Mouse (Mus musculus) midbrain, embryonic 15.5 days (tissue): Measurements from ENCODE around the gene Trim56. TPM values are rescaled to one million over a fixed set of nuclear protein-coding genes. Genes with fewer than 3 reads are reported as not detected.
"Not testable (repeated sequence)": the region's sequence is repeated elsewhere in the genome, so short reads cannot be mapped to it uniquely, and the experiment has no call there.

ENCODE experiments used
- ATAC-seq: fragments of 200-750 bp; cut with Nextera tagmentation; replicated peaks from 2 replicates; pipeline ENCODE4 v1.8.0; 2017; ENCODE audit warnings: moderate TSS enrichment
- H3K27ac ChIP-seq: fragments of 300-500 bp; sonication (generic); 2 replicates; pipeline ENCODE4 v1.5.1; 2015; ENCODE audit warnings: mild to moderate bottlenecking, inconsistent platforms
- H3K27me3 ChIP-seq: fragments of 300-500 bp; sonication (generic); replicated peaks from 2 replicates; pipeline ENCODE4 v1.6.1; 2015; ENCODE audit warnings: inconsistent platforms
- H3K36me3 ChIP-seq: fragments of 300-500 bp; sonication (generic); replicated peaks from 2 replicates; pipeline ENCODE4 v1.6.1; 2015; ENCODE audit warnings: inconsistent platforms
- H3K4me1 ChIP-seq: fragments of 300-500 bp; sonication (generic); 2 replicates; pipeline ENCODE4 v1.6.1; 2015; ENCODE audit warnings: inconsistent platforms
- H3K4me2 ChIP-seq: fragments of 300-500 bp; sonication (generic); 2 replicates; pipeline ENCODE4 v1.6.1; 2015; ENCODE audit warnings: inconsistent platforms, mild to moderate bottlenecking, moderate library complexity
- H3K4me3 ChIP-seq: fragments of 300-500 bp; sonication (generic); 2 replicates; pipeline ENCODE4 v1.5.1; 2015; ENCODE audit warnings: mild to moderate bottlenecking, inconsistent platforms
- H3K9ac ChIP-seq: fragments of 300-500 bp; sonication (generic); 2 replicates; pipeline ENCODE4 v1.6.1; 2015; ENCODE audit warnings: mild to moderate bottlenecking, inconsistent platforms
- H3K9me3 ChIP-seq: fragments of 300-500 bp; sonication (generic); 2 replicates; pipeline ENCODE4 v1.6.1; 2016; ENCODE audit warnings: inconsistent platforms
- WGBS: fragments of 180-500 bp; shearing (Covaris S2); methylation state at CpG from one replicate; pipeline ENCODE4 v1.1.7; 2015; ENCODE audit warnings: mixed read lengths; 5-methylcytosine and 5-hydroxymethylcytosine counted together
- polyA plus RNA-seq: library from polyadenylated mRNA; unstranded; fragments of >200 nt; fragmentation: Nextera tagmentation; extraction: Ambion mirVana; gene quantifications from 2 replicates; pipeline ENCODE4 v1.2.1, GENCODE M21; 2015

The Trim56 gene
- polyA plus RNA-seq, 1 experiment from 2014 or later = 1.9 TPM

GRCm38 (mm10) chr5:137122686-137123193 lies 6.7 kb upstream of the Trim56 start:
- H3K9me3 ChIP-seq = no peaks in the 10 kb centered on the region
- ATAC-seq = peak; percentile 89
- peaks cover 19% of the 10 kb centered on the region for H3K4me1 ChIP-seq
- WGBS = 7% methylated on average over 14 of the region's 14 CpGs
- H3K4me2 ChIP-seq = peak overlapping the region; percentile 25
- no peak overlapping the region for H3K4me3 ChIP-seq
- no peaks in the 10 kb centered on the region for H3K36me3 ChIP-seq
- peak overlapping the region; percentile 68 for H3K27ac ChIP-seq
- no peaks in the 10 kb centered on the region for H3K27me3 ChIP-seq
- H3K9ac ChIP-seq = no peak overlapping the region

- Histone ChIP-seq H3K4me1 (peaks cover 23% of the 10 kb centered on the region), H3K36me3 (no peaks in the 10 kb centered on the region), H3K9ac (no peak overlapping the region), H3K9me3 (no peaks in the 10 kb centered on the region), H3K4me2 (no peak overlapping the region), H3K4me3 (no peak overlapping the region), H3K27me3 (no peaks in the 10 kb centered on the region), H3K27ac (no peak overlapping the region)
- WGBS = 82% methylated on average over 4 of the region's 4 CpGs
- ATAC-seq = no peak
Measured at GRCm38 (mm10) chr5:137121280-137121679, 5.3 kb upstream of the Trim56 start.

- no peak overlapping the region for H3K9ac ChIP-seq
- H3K4me1 ChIP-seq = peaks cover 32% of the 10 kb centered on the region
- H3K9me3 ChIP-seq = no peaks in the 10 kb centered on the region
- no peaks in the 10 kb centered on the region for H3K36me3 ChIP-seq
- no peak overlapping the region for H3K27ac ChIP-seq
- H3K27me3 ChIP-seq = no peaks in the 10 kb centered on the region
- WGBS = 63% methylated on average over 4 of the region's 4 CpGs
- H3K4me3 ChIP-seq = no peak overlapping the region
- no peak overlapping the region for H3K4me2 ChIP-seq
- ATAC-seq = no peak
Measured at GRCm38 (mm10) chr5:137118878-137119277, 2.9 kb upstream of the Trim56 start.

GRCm38 (mm10) chr5:137117994-137118393 lies 2.0 kb upstream of the Trim56 start:
- WGBS = 86% methylated on average over 3 of the region's 3 CpGs
- H3K36me3 ChIP-seq, H3K4me3 ChIP-seq, H3K9me3 ChIP-seq, H3K4me2 ChIP-seq, H3K9ac ChIP-seq, H3K27me3 ChIP-seq, H3K27ac ChIP-seq, ATAC-seq: not testable (repeated sequence)
- peaks cover 25% of the 10 kb centered on the region for H3K4me1 ChIP-seq

GRCm38 (mm10) chr5:137116987-137117386 lies 978 bp upstream of the Trim56 start:
- Histone ChIP-seq H3K36me3 (no peaks in the 10 kb centered on the region), H3K27ac (no peak overlapping the region), H3K9me3 (no peaks in the 10 kb centered on the region), H3K4me1 (peaks cover 15% of the 10 kb centered on the region), H3K4me2 (no peak overlapping the region), H3K9ac (no peak overlapping the region), H3K27me3 (no peaks in the 10 kb centered on the region), H3K4me3 (no peak overlapping the region)
- ATAC-seq = no peak
- WGBS = 85% methylated on average over 2 of the region's 2 CpGs

DNA sequence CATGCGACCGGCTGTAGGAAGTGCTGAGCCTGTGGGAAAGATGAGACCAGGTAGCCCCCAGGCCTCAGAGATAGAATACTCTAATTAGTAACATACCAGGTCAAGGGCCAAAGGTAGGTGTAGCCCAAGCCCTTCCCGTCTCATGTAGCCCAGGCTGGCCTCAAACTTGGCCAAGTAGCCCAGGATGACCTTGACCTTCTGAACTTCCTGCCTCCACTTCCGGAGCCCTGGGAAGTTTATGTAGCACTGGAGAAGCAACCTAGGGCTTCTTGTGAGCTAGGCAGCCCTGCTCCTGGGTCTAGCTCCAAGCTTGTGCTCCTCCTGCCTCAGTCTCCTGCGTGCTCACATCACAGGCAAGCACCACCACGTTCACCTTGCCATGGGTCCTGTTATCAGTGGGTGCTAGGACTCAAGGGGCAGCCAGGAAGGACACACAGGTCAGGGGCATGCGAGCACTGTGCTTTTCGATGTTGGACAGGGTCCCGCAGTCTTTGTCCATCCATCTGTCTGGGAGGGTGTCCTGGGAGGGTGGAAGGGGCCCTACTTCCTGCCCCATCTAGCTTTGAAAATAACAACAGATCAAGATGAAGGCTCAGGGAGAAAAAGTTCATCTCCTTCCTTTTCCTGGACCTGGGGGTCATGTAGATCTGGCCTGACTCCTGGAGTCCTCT lies 983 bp downstream of the Trim56 start:
- peak overlapping the region; percentile 49; the same call in 1 of the 2 replicates for H3K4me2 ChIP-seq
- H3K4me1 ChIP-seq = peaks cover 13% of the 10 kb centered on the region
- no peak overlapping the region for H3K27ac ChIP-seq
- H3K9me3 ChIP-seq = no peaks in the 10 kb centered on the region
- no peaks in the 10 kb centered on the region for H3K27me3 ChIP-seq
- H3K36me3 ChIP-seq = no peaks in the 10 kb centered on the region
- 86% methylated on average over 9 of the region's 9 CpGs for WGBS
- no peak for ATAC-seq
- no peak overlapping the region for H3K4me3 ChIP-seq
- 0 out of 2 replicates have a peak overlapping the region, but pooled peaks have one; percentile 23 for H3K9ac ChIP-seq

DNA sequence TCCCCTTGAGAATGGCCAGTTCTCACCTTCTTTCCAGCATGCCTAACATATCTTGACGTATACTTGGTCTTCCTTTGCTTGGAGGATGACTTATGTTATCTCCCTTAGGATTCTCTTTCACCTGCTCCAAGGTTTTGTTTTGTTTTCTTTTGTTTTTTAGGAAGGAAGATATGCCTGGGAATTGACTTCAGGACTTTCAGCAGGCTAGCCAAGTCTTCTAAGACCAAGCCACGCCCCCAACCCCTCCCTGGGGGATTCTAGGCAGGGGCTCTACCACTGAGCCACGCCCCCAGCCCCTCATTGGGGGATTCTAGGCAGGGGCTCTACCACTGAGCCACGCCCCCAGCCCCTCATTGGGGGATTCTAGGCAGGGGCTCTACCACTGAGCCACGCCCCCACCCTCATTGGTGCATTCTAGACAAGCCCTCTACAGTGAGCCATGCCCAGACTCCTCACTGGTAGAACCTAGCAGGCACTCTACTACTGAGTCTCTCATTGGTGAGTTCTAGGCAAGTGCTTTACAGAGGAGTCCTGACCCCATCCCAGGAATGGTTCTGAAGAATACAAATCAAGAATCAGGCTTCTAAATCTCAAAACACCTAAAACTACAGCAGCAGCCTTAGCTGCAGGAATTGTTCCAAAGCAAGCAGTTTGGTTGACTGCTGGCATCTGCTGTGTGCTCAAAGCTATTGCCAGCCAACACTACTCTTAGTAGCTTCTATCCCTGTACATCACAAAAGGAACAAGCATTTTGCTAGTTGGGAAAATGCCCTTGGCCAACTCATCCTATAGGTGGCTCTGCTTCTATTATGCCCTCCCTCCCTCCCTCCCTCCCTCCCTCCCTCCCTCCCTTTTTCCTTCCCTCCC lies 4.2 kb downstream of the Trim56 start:
- Histone ChIP-seq H3K36me3 (no peaks in the 10 kb centered on the region), H3K4me2 (no peak overlapping the region), H3K4me3 (no peak overlapping the region), H3K4me1 (peaks cover 13% of the 10 kb centered on the region), H3K9ac (no peak overlapping the region), H3K27ac (no peak overlapping the region), H3K9me3 (no peaks in the 10 kb centered on the region), H3K27me3 (no peaks in the 10 kb centered on the region)
- no peak for ATAC-seq
- 78% methylated on average over 5 of the region's 5 CpGs for WGBS

DNA sequence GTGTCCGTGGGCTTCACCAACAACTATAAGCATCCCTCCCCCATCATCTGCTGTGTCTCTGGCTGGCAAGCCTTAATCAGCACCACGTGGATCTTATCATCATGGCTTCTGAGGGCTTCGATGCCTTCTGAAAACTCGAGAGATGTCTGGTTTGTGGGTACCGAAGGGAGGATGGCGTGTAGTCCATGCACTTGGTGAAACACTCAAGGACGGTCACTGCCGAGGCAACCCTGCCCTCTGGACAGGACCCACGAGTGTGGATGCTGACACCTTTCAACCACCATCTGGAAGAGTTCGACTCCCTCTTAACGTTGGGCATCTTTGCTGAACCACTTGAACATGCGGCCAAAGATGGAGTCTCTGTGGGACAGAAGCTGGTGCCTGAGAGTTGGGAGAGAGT lies 5.1 kb downstream of the Trim56 start:
- Histone ChIP-seq H3K36me3 (no peaks in the 10 kb centered on the region), H3K27ac (no peak overlapping the region), H3K4me1 (peaks cover 5% of the 10 kb centered on the region), H3K9ac (no peak overlapping the region), H3K4me2 (no peak overlapping the region), H3K9me3 (no peaks in the 10 kb centered on the region), H3K27me3 (no peaks in the 10 kb centered on the region), H3K4me3 (no peak overlapping the region)
- ATAC-seq = no peak
- WGBS = 92% methylated on average over 12 of the region's 12 CpGs

DNA sequence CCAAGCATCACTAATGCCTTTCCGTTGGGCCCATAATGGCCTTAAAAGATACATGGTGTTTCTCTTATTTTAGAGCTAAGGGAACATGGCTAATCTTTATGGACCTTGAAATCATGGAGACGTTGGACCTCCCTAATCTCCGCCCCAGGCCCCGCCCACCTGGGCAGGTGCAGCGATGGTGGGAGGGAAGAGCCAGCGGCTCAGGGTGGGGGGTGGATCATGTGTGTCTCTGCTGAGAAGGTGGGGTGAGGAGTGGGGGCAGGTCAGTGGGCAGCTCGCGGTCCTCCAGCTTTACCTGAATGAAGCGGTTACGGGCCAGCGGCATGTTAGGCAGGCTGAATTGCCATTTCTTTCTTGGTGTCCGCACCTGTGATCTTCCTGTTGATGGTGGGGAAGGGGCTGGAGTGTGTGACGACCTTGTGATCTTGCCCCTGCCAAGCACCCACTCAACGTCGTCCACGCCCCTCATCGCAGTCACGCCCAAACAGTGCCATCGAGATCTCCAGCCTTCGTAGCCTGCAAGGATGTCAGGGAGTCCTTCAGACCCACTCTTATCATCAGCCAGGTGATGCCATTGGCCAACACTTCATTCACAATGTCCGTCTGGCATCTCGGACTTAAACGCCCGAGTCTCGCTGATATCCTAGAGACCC lies 5.9 kb downstream of the Trim56 start:
- no peaks in the 10 kb centered on the region for H3K9me3 ChIP-seq
- H3K27me3 ChIP-seq = no peaks in the 10 kb centered on the region
- WGBS = 57% methylated on average over 25 of the region's 25 CpGs
- H3K4me2 ChIP-seq = no peak overlapping the region
- H3K36me3 ChIP-seq = no peaks in the 10 kb centered on the region
- no peak overlapping the region for H3K9ac ChIP-seq
- no peak for ATAC-seq
- H3K27ac ChIP-seq = no peak overlapping the region
- no peaks in the 10 kb centered on the region; the same call in 1 of the 2 replicates for H3K4me1 ChIP-seq
- H3K4me3 ChIP-seq = no peak overlapping the region

DNA sequence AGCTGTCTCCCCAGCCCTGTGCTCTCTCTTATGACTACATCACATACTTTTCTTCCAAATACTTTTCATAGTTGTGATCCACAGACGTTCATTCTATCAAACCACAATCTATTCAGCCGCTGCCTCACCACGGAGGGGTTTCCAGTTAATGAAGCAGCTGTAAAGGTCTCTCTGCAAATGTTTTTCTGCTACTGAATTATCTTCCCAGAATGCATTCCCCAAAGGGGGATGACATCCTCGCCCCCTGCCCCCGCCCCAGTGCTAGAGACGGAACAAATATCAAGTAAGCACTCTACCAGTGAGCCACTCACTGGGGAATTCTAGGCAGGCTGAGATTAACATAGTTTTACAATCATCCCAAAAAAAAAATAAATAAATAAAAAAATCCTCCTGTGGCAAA lies 7.9 kb downstream of the Trim56 start:
- 68% methylated on average over 6 of the region's 6 CpGs for WGBS
- ATAC-seq = no peak
- no peaks in the 10 kb centered on the region for H3K36me3 ChIP-seq
- no peak overlapping the region for H3K4me3 ChIP-seq
- H3K9me3 ChIP-seq = no peaks in the 10 kb centered on the region
- H3K27ac ChIP-seq = no peak overlapping the region
- no peak overlapping the region for H3K4me2 ChIP-seq
- no peak overlapping the region for H3K9ac ChIP-seq
- H3K27me3 ChIP-seq = no peaks in the 10 kb centered on the region
- no peaks in the 10 kb centered on the region; the same call in 1 of the 2 replicates for H3K4me1 ChIP-seq

- no peak overlapping the region for H3K4me2 ChIP-seq
- no peaks in the 10 kb centered on the region for H3K27me3 ChIP-seq
- no peak overlapping the region for H3K9ac ChIP-seq
- no peak overlapping the region for H3K4me3 ChIP-seq
- 84% methylated on average over 8 of the region's 8 CpGs for WGBS
- H3K9me3 ChIP-seq = no peaks in the 10 kb centered on the region
- no peaks in the 10 kb centered on the region for H3K36me3 ChIP-seq
- no peak overlapping the region for H3K27ac ChIP-seq
- ATAC-seq = no peak
- no peaks in the 10 kb centered on the region; the same call in 1 of the 2 replicates for H3K4me1 ChIP-seq
Measured at GRCm38 (mm10) chr5:137107670-137108069, 8.3 kb downstream of the Trim56 start.

- no peaks in the 10 kb centered on the region for H3K9me3 ChIP-seq
- no peak for ATAC-seq
- H3K36me3 ChIP-seq = no peaks in the 10 kb centered on the region
- H3K27me3 ChIP-seq = no peaks in the 10 kb centered on the region
- H3K4me1 ChIP-seq = no peaks in the 10 kb centered on the region; the same call in 1 of the 2 replicates
- no peak overlapping the region for H3K27ac ChIP-seq
- WGBS = 6% methylated on average over 6 of the region's 6 CpGs
- no peak overlapping the region for H3K9ac ChIP-seq
- H3K4me2 ChIP-seq = peak overlapping the region; percentile 25
- H3K4me3 ChIP-seq = no peak overlapping the region
Measured at GRCm38 (mm10) chr5:137107024-137107423, 9.0 kb downstream of the Trim56 start.
